Mouse (Mus musculus) bone marrow, adult 2 months (tissue): ENCODE data around the gene Ptn.

Experiments
- CTCF ChIP-seq: fragments of 200-500 bp; IDR thresholded peaks from 2 replicates; pipeline ENCODE4 v1.5.1; 2011; ENCODE audit warnings: low read length, control low read depth; ENCODE audit not compliant: control insufficient read depth, insufficient read depth
- POLR2A ChIP-seq: fragments of 200-500 bp; IDR thresholded peaks from 2 replicates; pipeline ENCODE4 v1.6.1; 2011; ENCODE audit warnings: low read depth, mild to moderate bottlenecking, control low read depth, low read length, borderline replicate concordance; ENCODE audit not compliant: control insufficient read depth

GRCm38 (mm10) chr6:36800309-36800946 lies 9.6 kb downstream of the Ptn start:
- TF ChIP-seq POLR2A, result no peak
- TF ChIP-seq CTCF, result no peak
